Mouse (Mus musculus) cerebellum, adult 11-12 months (tissue): ENCODE data around the gene Clcf1.

Source experiments
- DNase-seq: peaks from one replicate; pipeline ENCODE4 v3.0.0; 2022

Gene Clcf1

GRCm38 (mm10) chr19:4214071-4214770 lies at the start of gene Clcf1, which contains the start of gene AC109138.7:
Clcf1 (plus strand) TSS chr19:4214238.
AC109138.7 (plus strand) TSS chr19:4214357.
- no peak for DNase-seq

- peak; percentile 50 for DNase-seq
Measured at GRCm38 (mm10) chr19:4164721-4165120, 49.3 kb upstream of the Clcf1 start.

GRCm38 (mm10) chr19:4166678-4167476 lies 47.2 kb upstream of the Clcf1 start:
- DNase-seq = peak; percentile 39

- DNase-seq = peak; percentile 99
Measured at GRCm38 (mm10) chr19:4169378-4169784, 44.7 kb upstream of the Clcf1 start.

GRCm38 (mm10) chr19:4169810-4170209 lies 44.2 kb upstream of the Clcf1 start:
- DNase-seq = peak; percentile 76

GRCm38 (mm10) chr19:4170723-4171392 lies 43.2 kb upstream of the Clcf1 start:
- DNase-seq = peak; percentile 50

- peak; percentile 49 for DNase-seq
Measured at GRCm38 (mm10) chr19:4171393-4172290, 42.4 kb upstream of the Clcf1 start.

GRCm38 (mm10) chr19:4172925-4173324 lies 41.1 kb upstream of the Clcf1 start:
- DNase-seq = no peak

GRCm38 (mm10) chr19:4175368-4175947 lies 38.6 kb upstream of the Clcf1 start, which contains the start of gene Carns1:
Carns1 (minus strand) TSS chr19:4175479.
- no peak for DNase-seq

GRCm38 (mm10) chr19:4180411-4180810 lies 33.6 kb upstream of the Clcf1 start:
- DNase-seq = no peak

GRCm38 (mm10) chr19:4181892-4182291 lies 32.1 kb upstream of the Clcf1 start:
- DNase-seq = no peak

GRCm38 (mm10) chr19:4183689-4184088 lies 30.3 kb upstream of the Clcf1 start:
- DNase-seq = no peak

- DNase-seq = no peak
Measured at GRCm38 (mm10) chr19:4184976-4185975, 28.8 kb upstream of the Clcf1 start.

- DNase-seq = no peak
Measured at GRCm38 (mm10) chr19:4187303-4187702, 26.7 kb upstream of the Clcf1 start.

- peak; percentile 46 for DNase-seq
Measured at GRCm38 (mm10) chr19:4189051-4189620, 24.9 kb upstream of the Clcf1 start.

GRCm38 (mm10) chr19:4190831-4191334 lies 23.2 kb upstream of the Clcf1 start, which contains the start of gene Tbc1d10c:
Tbc1d10c (minus strand) TSS chr19:4191284.
- DNase-seq = peak; percentile 68

- peak; percentile 90 for DNase-seq
Measured at GRCm38 (mm10) chr19:4191528-4192250, 22.3 kb upstream of the Clcf1 start, which contains the start of gene Ppp1ca. Ppp1ca (plus strand) TSS chr19:4192065.

- DNase-seq = no peak
Measured at GRCm38 (mm10) chr19:4192251-4192985, 21.6 kb upstream of the Clcf1 start.
